Mouse (Mus musculus) retina, postnatal 7 days (tissue): Measurements from ENCODE around the gene Foxk2.
A peak's percentile ranks its signal among the peaks of the same experiment; 100 is the strongest.

Experiments
- DNase-seq: peaks from one replicate; pipeline ENCODE4 v3.0.0-alpha.2; 2012; ENCODE audit warnings: low read depth, low spot score

The Foxk2 gene

GRCm38 (mm10) chr11:121259160-121260100, at the start of gene Foxk2:
TSS of gene Foxk2 (plus strand) at chr11:121259990.
- peak; percentile 89 for DNase-seq

- DNase-seq = no peak
Measured at GRCm38 (mm10) chr11:121216831-121217230, 43.0 kb upstream of the Foxk2 start.

GRCm38 (mm10) chr11:121219776-121220175, 40.0 kb upstream of the Foxk2 start:
- no peak for DNase-seq

GRCm38 (mm10) chr11:121220771-121221170, 39.0 kb upstream of the Foxk2 start:
- DNase-seq = no peak

- no peak for DNase-seq
Measured at GRCm38 (mm10) chr11:121221321-121222010, 38.3 kb upstream of the Foxk2 start.

- no peak for DNase-seq
Measured at GRCm38 (mm10) chr11:121228129-121229017, 31.4 kb upstream of the Foxk2 start.

- peak; percentile 17 for DNase-seq
Measured at GRCm38 (mm10) chr11:121229018-121229439, 30.8 kb upstream of the Foxk2 start, which contains the start of gene Cybc1. TSS of gene Cybc1 (minus strand) at chr11:121229322.

- no peak for DNase-seq
Measured at GRCm38 (mm10) chr11:121231191-121231590, 28.6 kb upstream of the Foxk2 start.

- DNase-seq = peak; percentile 17
Measured at GRCm38 (mm10) chr11:121231628-121232291, 28.0 kb upstream of the Foxk2 start.

GRCm38 (mm10) chr11:121232706-121233105, 27.1 kb upstream of the Foxk2 start:
- DNase-seq = no peak

GRCm38 (mm10) chr11:121235475-121236238, 24.1 kb upstream of the Foxk2 start:
- DNase-seq = no peak

- DNase-seq = peak; percentile 99
Measured at GRCm38 (mm10) chr11:121236564-121237344, 23.0 kb upstream of the Foxk2 start, which contains the start of gene Narf. TSS of gene Narf (plus strand) at chr11:121237253.

- no peak for DNase-seq
Measured at GRCm38 (mm10) chr11:121237345-121238128, 22.3 kb upstream of the Foxk2 start.

GRCm38 (mm10) chr11:121239669-121240068, 20.1 kb upstream of the Foxk2 start:
- no peak for DNase-seq

GRCm38 (mm10) chr11:121250196-121250595, 9.6 kb upstream of the Foxk2 start:
- DNase-seq = no peak

- no peak for DNase-seq
Measured at GRCm38 (mm10) chr11:121260211-121260906, 569 bp downstream of the Foxk2 start.

- DNase-seq = no peak
Measured at GRCm38 (mm10) chr11:121261074-121261473, 1.3 kb downstream of the Foxk2 start.

GRCm38 (mm10) chr11:121277516-121277915, 17.7 kb downstream of the Foxk2 start:
- no peak for DNase-seq
